Comparison of ENCODE assay signal across 11 mouse cellular contexts in genomic region chr8:122497912-122498311, GRCm38 (mm10). TPM values are rescaled to one million over a fixed set of nuclear protein-coding genes. Genes with fewer than 3 reads are reported as not detected.
A peak's percentile ranks its signal among the peaks of the same experiment; 100 is the strongest.
DNase-seq lines count a peak whose midpoint lies in the region; ATAC-seq and TF ChIP-seq lines count a peak whose summit lies in the region.
"Had no signal": no experiment of that assay in that cellular context is flagged by ENCODE, and none has a peak within 500 bp of the region (broad histone marks: within the 10 kb centered on the region; RNA-seq: fewer than 3 reads in every experiment).

No protein-coding gene starts in this region.

- TF ChIP-seq POLR2A in kidney, adult 2 months (IDR thresholded peaks at IDR 0.05; ENCODE audit: low read depth, low read length), result no peak

- H3K27me3 ChIP-seq in kidney, adult 2 months (replicated peaks; ENCODE audit: control insufficient read depth, insufficient read depth, low read length), result no peaks in the 10 kb centered on the region
- H3K27me3 ChIP-seq: forebrain, embryonic 12.5 days had no signal

- no peak overlapping the region; the same call in 1 of the 2 replicates for H3K27ac ChIP-seq in kidney, adult 2 months (ENCODE audit: insufficient read depth, low read depth, low read length)
- H3K27ac ChIP-seq: forebrain, embryonic 12.5 days had no signal

- DNase-seq in kidney, adult 2 months, result no peak
- no peak for DNase-seq in kidney, adult 9 months
- DNase-seq in thymus, postnatal 0 days (ENCODE audit: low spot score), result peak; percentile 33
- DNase-seq in thymus, postnatal 10 days (ENCODE audit: low spot score in 2 of 2), result no peak
- peak; percentile 65 for DNase-seq in thymus, postnatal 4 days
- DNase-seq in gastrocnemius, postnatal 10 days, result no peak
- DNase-seq in cerebellum, postnatal 4 days (ENCODE audit: low spot score in 2 of 2), result no peak
- DNase-seq: heart, postnatal 14 days; layer of hippocampus, adult 9-11 months had no signal

- ATAC-seq in common myeloid progenitor, adult 5-6 weeks (replicated peaks; ENCODE audit: low read depth, poor library complexity, severe bottlenecking), result peak; percentile 29; the same call in 1 of the 2 replicates

- WGBS in kidney, adult 2 months, result 74% methylated on average over 17 of the region's 17 CpGs

- H3K4me3 ChIP-seq in kidney, adult 2 months (ENCODE audit: insufficient read depth, low read depth, low read length), result no peak overlapping the region
- H3K4me3 ChIP-seq: forebrain, embryonic 12.5 days had no signal

- H3K4me1 ChIP-seq in kidney, adult 2 months (ENCODE audit: control insufficient read depth, insufficient read depth, low read length), result no peaks in the 10 kb centered on the region
- H3K4me1 ChIP-seq: forebrain, embryonic 12.5 days had no signal

- peak; percentile 44 for TF ChIP-seq CTCF in kidney, adult 2 months (conservative IDR thresholded peaks at IDR 0.05; ENCODE audit: insufficient read depth, insufficient read length, low read depth, low read length)

- no peaks in the 10 kb centered on the region for H3K36me3 ChIP-seq in kidney, adult 2 months (ENCODE audit: control insufficient read depth, insufficient read depth, low read length)
- H3K36me3 ChIP-seq: forebrain, embryonic 12.5 days had no signal

RNA-seq across cellular contexts. Expression of gene Ctu2, which starts 22.0 kb away (rescaled TPM):
- polyA plus RNA-seq in kidney, adult 2 months (2012; rRNA removed), result 16.8 and 21.1 TPM in 2 replicates
- polyA plus RNA-seq in thymus, postnatal 0 days (2015; fragmentation: Nextera tagmentation; extraction: Ambion mirVana), result 72.9 and 75.3 TPM in 2 replicates
- 7.8 and 26.5 TPM in 2 replicates for total RNA-seq in common myeloid progenitor, adult 5-6 weeks (2017)
- 10 to 100 TPM; 12.0 to 13.3 TPM for total RNA-seq in gastrocnemius, postnatal 10 days (2021)

RNA-seq across cellular contexts. Expression of gene Rnf166, which starts 22.0 kb away (rescaled TPM):
- 64.4 and 64.5 TPM in 2 replicates for polyA plus RNA-seq in kidney, adult 2 months (2012; rRNA removed)
- 98.0 and 108 TPM in 2 replicates for polyA plus RNA-seq in thymus, postnatal 0 days (2015; fragmentation: Nextera tagmentation; extraction: Ambion mirVana)
- 28.9 and 31.6 TPM in 2 replicates for total RNA-seq in common myeloid progenitor, adult 5-6 weeks (2017)
- 10 to 100 TPM; 26.2 to 28.0 TPM for total RNA-seq in gastrocnemius, postnatal 10 days (2021)

RNA-seq across cellular contexts. Expression of gene Snai3, which starts 37.4 kb away (rescaled TPM):
- 1.6 and 1.7 TPM in 2 replicates for polyA plus RNA-seq in kidney, adult 2 months (2012; rRNA removed)
- 37.5 TPM in 2 replicates for polyA plus RNA-seq in thymus, postnatal 0 days (2015; fragmentation: Nextera tagmentation; extraction: Ambion mirVana)
- not detected in 2 replicates for total RNA-seq in common myeloid progenitor, adult 5-6 weeks (2017)
- 1 to 10 TPM; 2.5 to 3.1 TPM for total RNA-seq in gastrocnemius, postnatal 10 days (2021)
- polyA plus RNA-seq: forebrain, embryonic 12.5 days had no signal

RNA-seq across cellular contexts. Expression of gene Piezo1, which starts 53.2 kb away (rescaled TPM):
- polyA plus RNA-seq in kidney, adult 2 months (2012; rRNA removed), result 102 and 121 TPM in 2 replicates
- polyA plus RNA-seq in thymus, postnatal 0 days (2015; fragmentation: Nextera tagmentation; extraction: Ambion mirVana), result 5.2 and 6.9 TPM in 2 replicates
- total RNA-seq in common myeloid progenitor, adult 5-6 weeks (2017), result 19.4 and 22.3 TPM in 2 replicates
- total RNA-seq in gastrocnemius, postnatal 10 days (2021), result 10 to 100 TPM; 24.5 to 30.9 TPM

RNA-seq across cellular contexts. Expression of gene Mvd, which starts 54.7 kb away (rescaled TPM):
- polyA plus RNA-seq in kidney, adult 2 months (2012; rRNA removed), result 68.7 and 77.3 TPM in 2 replicates
- polyA plus RNA-seq in thymus, postnatal 0 days (2015; fragmentation: Nextera tagmentation; extraction: Ambion mirVana), result 17.4 and 19.5 TPM in 2 replicates
- total RNA-seq in common myeloid progenitor, adult 5-6 weeks (2017), result 1.2 and 3.2 TPM in 2 replicates
- 1 to 10 TPM; 6.9 to 7.9 TPM for total RNA-seq in gastrocnemius, postnatal 10 days (2021)

Comparison
In these comparisons a context has a peak if more than half of its experiments do, and no peak if none do; other contexts are left out.
1. DNase-seq: peak in thymus, postnatal 0 days (single experiment) and thymus, postnatal 4 days (single experiment); none in kidney, adult 2 months (single experiment), kidney, adult 9 months (single experiment), thymus, postnatal 10 days (0 of 2), gastrocnemius, postnatal 10 days (single experiment) and cerebellum, postnatal 4 days (0 of 2).